Mouse (Mus musculus) embryo, embryonic 10 days (tissue): Measurements from ENCODE around the gene Pnliprp1.

Experiments used
- DNase-seq: peaks from one replicate; pipeline ENCODE4 v3.0.0-alpha.2; 2015; ENCODE audit warnings: low spot score

Pnliprp1 gene

GRCm38 (mm10) chr19:58728445-58729031, at the start of gene Pnliprp1:
Gene Pnliprp1 (plus strand): TSS chr19:58728887.
- DNase-seq = no peak

- DNase-seq = peak; percentile 43
These were observed 39.8 kb upstream of the Pnliprp1 start for GRCm38 (mm10) chr19:58688933-58689332.

GRCm38 (mm10) chr19:58695314-58695713, 33.4 kb upstream of the Pnliprp1 start:
- no peak for DNase-seq

- DNase-seq = no peak
These were observed 32.5 kb upstream of the Pnliprp1 start for GRCm38 (mm10) chr19:58696235-58696634.

- no peak for DNase-seq
These were observed 24.1 kb upstream of the Pnliprp1 start for GRCm38 (mm10) chr19:58704556-58704955.

GRCm38 (mm10) chr19:58708611-58709010, 20.1 kb upstream of the Pnliprp1 start:
- no peak for DNase-seq

- no peak for DNase-seq
These were observed 10.8 kb upstream of the Pnliprp1 start for GRCm38 (mm10) chr19:58717925-58718324.

GRCm38 (mm10) chr19:58720439-58720838, 8.2 kb upstream of the Pnliprp1 start:
- DNase-seq = no peak

- no peak for DNase-seq
These were observed 2.1 kb upstream of the Pnliprp1 start for GRCm38 (mm10) chr19:58726551-58726950.

- no peak for DNase-seq
These were observed 931 bp upstream of the Pnliprp1 start for GRCm38 (mm10) chr19:58727756-58728155.

- no peak for DNase-seq
These were observed 4.5 kb downstream of the Pnliprp1 start for GRCm38 (mm10) chr19:58733216-58733615.

GRCm38 (mm10) chr19:58738111-58738510, 9.4 kb downstream of the Pnliprp1 start:
- no peak for DNase-seq

GRCm38 (mm10) chr19:58741036-58741435, 12.3 kb downstream of the Pnliprp1 start:
- no peak for DNase-seq

GRCm38 (mm10) chr19:58742711-58743110, 14.0 kb downstream of the Pnliprp1 start:
- DNase-seq = no peak

GRCm38 (mm10) chr19:58743736-58744135, 15.0 kb downstream of the Pnliprp1 start:
- DNase-seq = no peak

GRCm38 (mm10) chr19:58747498-58748000, 18.9 kb downstream of the Pnliprp1 start:
- DNase-seq = no peak

GRCm38 (mm10) chr19:58750822-58751221, 22.1 kb downstream of the Pnliprp1 start:
- DNase-seq = no peak

- DNase-seq = no peak
These were observed 22.8 kb downstream of the Pnliprp1 start for GRCm38 (mm10) chr19:58751504-58751903.

- no peak for DNase-seq
These were observed 30.2 kb downstream of the Pnliprp1 start for GRCm38 (mm10) chr19:58758871-58759270.

- no peak for DNase-seq
These were observed 30.7 kb downstream of the Pnliprp1 start, which contains the start of gene Pnliprp2 for GRCm38 (mm10) chr19:58759423-58759822. Gene Pnliprp2 (plus strand): TSS chr19:58759719.

- DNase-seq = peak; percentile 35
These were observed 33.6 kb downstream of the Pnliprp1 start for GRCm38 (mm10) chr19:58762316-58762715.

GRCm38 (mm10) chr19:58762848-58763541, 34.3 kb downstream of the Pnliprp1 start:
- peak; percentile 89 for DNase-seq

- no peak for DNase-seq
These were observed 38.6 kb downstream of the Pnliprp1 start for GRCm38 (mm10) chr19:58767329-58767728.
